Mouse (Mus musculus) kidney, adult 2 months (tissue): Measurements from ENCODE around the gene Rnf10.

Experiments used
- CTCF ChIP-seq: fragments of 200-500 bp; conservative IDR thresholded peaks from 2 replicates; pipeline ENCODE4 v1.5.1; 2011; ENCODE audit warnings: low read depth, mild to moderate bottlenecking, control low read depth, low read length, moderate library complexity, mixed read lengths; ENCODE audit not compliant: insufficient read depth, insufficient read length
- POLR2A ChIP-seq: fragments of 200-500 bp; IDR thresholded peaks from one replicate; pipeline ENCODE4 v1.6.1; 2011; ENCODE audit warnings: low read depth, low read length, control low read depth

- TF ChIP-seq POLR2A (no peak), CTCF (no peak)
Measured at GRCm38 (mm10) chr5:115214864-115215263, 57.8 kb downstream of the Rnf10 start.
